Mouse (Mus musculus): ENCODE results near the gene Snx22. TPM values are rescaled to one million over a fixed set of nuclear protein-coding genes. Genes with fewer than 3 reads are reported as not detected.

The Snx22 gene
- polyA plus RNA-seq (2012; fragmentation: generic; extraction: Trizol): 1 to 10 TPM; 1.1 to 1.2 TPM

DNA sequence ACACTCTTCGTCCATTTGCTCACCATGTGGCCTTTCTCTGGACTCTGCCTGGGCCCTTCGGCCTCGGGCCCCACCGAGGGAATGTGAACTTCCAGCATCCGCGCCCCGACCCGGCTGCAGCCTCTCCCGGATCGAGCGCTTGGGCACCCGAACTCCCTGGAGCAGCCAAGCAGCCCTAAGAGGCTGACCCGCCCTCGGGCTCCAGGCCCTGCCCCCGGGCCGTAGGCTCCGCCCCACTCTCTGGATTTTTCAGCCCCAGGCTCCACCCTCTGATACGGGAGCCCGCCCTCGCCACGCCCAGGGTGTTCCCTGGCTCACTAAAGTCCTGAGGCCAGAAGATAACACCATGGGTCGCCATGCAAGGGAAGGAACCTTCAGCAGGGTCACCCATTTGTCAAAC, at the start of gene Snx22:
Snx22 (minus strand) TSS at position 137 of the 400 bp plus-strand sequence.

DNA sequence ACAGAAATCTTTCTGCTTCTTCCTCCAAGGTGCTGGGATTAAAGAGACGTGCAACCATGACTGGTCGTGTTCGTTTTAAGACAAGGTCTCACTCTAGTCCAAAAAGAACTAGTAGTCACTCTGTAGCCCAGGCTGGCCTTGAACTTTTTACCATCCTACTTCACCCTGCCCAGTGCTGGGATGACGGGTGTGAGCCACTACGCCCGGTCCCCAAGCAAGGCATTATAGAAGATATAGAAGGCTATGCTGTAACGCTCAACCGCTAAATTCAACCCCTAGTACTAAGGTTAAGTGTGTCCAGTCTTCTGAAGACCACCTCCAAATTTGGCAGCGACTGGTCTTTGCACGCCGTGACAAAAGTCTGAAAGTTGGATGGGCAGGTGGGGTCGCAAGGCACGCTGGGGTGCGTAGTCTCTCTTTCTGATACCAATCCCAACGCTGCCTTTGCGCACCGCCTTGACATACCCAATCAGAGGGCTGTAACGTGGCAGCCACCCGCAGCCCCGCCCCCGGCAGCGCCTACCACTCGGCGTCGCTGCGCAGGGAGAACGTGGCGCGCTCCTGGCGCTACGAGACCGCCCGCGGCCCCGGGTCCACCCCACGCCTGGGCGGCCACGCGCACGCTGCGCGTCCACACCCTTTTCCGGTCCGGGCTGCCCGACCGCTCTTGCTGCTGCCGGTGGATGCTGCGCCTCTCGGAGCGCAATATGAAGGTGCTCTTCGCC, 9.8 kb downstream of the Snx22 start, which contains the start of gene Ppib:
Ppib (plus strand) TSS at position 640 of the 725 bp plus-strand sequence.

Other genes starting within 250 kb of the Snx22 start
- 1 to 10 TPM in 1 of 2 experiments, under 1 TPM in 1; 0.90 to 5.5 TPM for gene Zfp609, start 242.2 kb downstream of the Snx22 start, polyA plus RNA-seq (2012; fragmentation: generic; extraction: Trizol)
- gene Pclaf, start 179.5 kb downstream of the Snx22 start, polyA plus RNA-seq (2012; fragmentation: generic; extraction: Trizol): 100 to 1,000 TPM in 1 of 2 experiments, 10 to 100 TPM in 1; 30.3 to 100 TPM
- 1 to 10 TPM in 1 of 2 experiments, under 1 TPM in 1; 0.74 to 7.8 TPM for gene Trip4, start 160.9 kb downstream of the Snx22 start, polyA plus RNA-seq (2012; fragmentation: generic; extraction: Trizol)
- 1 to 10 TPM in 1 of 2 experiments, under 1 TPM in 1; 0.70 to 5.9 TPM for gene Csnk1g1, start 160.8 kb downstream of the Snx22 start, polyA plus RNA-seq (2012; fragmentation: generic; extraction: Trizol)
- 1,000 to 10,000 TPM in 1 of 2 experiments, 100 to 1,000 TPM in 1; 741 to 1,091 TPM for gene Ppib, start 9.5 kb downstream of the Snx22 start, polyA plus RNA-seq (2012; fragmentation: generic; extraction: Trizol)
- 10 to 100 TPM; 14.6 to 66.4 TPM for gene Snx1, start 56.9 kb upstream of the Snx22 start, polyA plus RNA-seq (2012; fragmentation: generic; extraction: Trizol)
- 10 to 100 TPM; 18.2 to 27.9 TPM for gene Ciao2a, start 56.9 kb upstream of the Snx22 start, polyA plus RNA-seq (2012; fragmentation: generic; extraction: Trizol)
- gene Dapk2, start 88.5 kb upstream of the Snx22 start, polyA plus RNA-seq (2012; fragmentation: generic; extraction: Trizol): under 1 TPM in 1 of 2 experiments, not detected in 1; 0.07 TPM

All from C3H10T1/2 (cell line).